Mouse (Mus musculus): Measurements from ENCODE around the gene Rps27rt.
"Not testable (repeated sequence)": the region's sequence is repeated elsewhere in the genome, so short reads cannot be mapped to it uniquely, and the experiment has no call there.

Rps27rt gene

GRCm38 (mm10) chr9:114982689-114983360 lies at the start of gene Rps27rt:
Gene Rps27rt, minus strand, starts transcription at chr9:114982739.
- no peak for DNase-seq (ENCODE audit: low spot score)

- not testable (repeated sequence) for DNase-seq (ENCODE audit: low spot score)
Measured at GRCm38 (mm10) chr9:115031046-115031445, 48.5 kb upstream of the Rps27rt start.

GRCm38 (mm10) chr9:115030581-115030980 lies 48.0 kb upstream of the Rps27rt start:
- DNase-seq (ENCODE audit: low spot score): no peak

- DNase-seq (ENCODE audit: low spot score): no peak
Measured at GRCm38 (mm10) chr9:115029307-115029706, 46.8 kb upstream of the Rps27rt start.

GRCm38 (mm10) chr9:115023708-115024383 lies 41.3 kb upstream of the Rps27rt start:
- DNase-seq (ENCODE audit: low spot score): no peak

- no peak for DNase-seq (ENCODE audit: low spot score)
Measured at GRCm38 (mm10) chr9:115023137-115023536, 40.6 kb upstream of the Rps27rt start.

- DNase-seq (ENCODE audit: low spot score): no peak
Measured at GRCm38 (mm10) chr9:115021419-115021818, 38.9 kb upstream of the Rps27rt start.

- DNase-seq (ENCODE audit: low spot score): no peak
Measured at GRCm38 (mm10) chr9:115020141-115020540, 37.6 kb upstream of the Rps27rt start.

- DNase-seq (ENCODE audit: low spot score): no peak
Measured at GRCm38 (mm10) chr9:115012367-115012766, 29.8 kb upstream of the Rps27rt start.

GRCm38 (mm10) chr9:115008194-115008593 lies 25.7 kb upstream of the Rps27rt start:
- no peak for DNase-seq (ENCODE audit: low spot score)

- no peak for DNase-seq (ENCODE audit: low spot score)
Measured at GRCm38 (mm10) chr9:115007776-115008175, 25.2 kb upstream of the Rps27rt start.

GRCm38 (mm10) chr9:115005446-115005845 lies 22.9 kb upstream of the Rps27rt start:
- DNase-seq (ENCODE audit: low spot score): no peak

- DNase-seq (ENCODE audit: low spot score): no peak
Measured at GRCm38 (mm10) chr9:114999771-115000146, 17.2 kb upstream of the Rps27rt start.

- no peak for DNase-seq (ENCODE audit: low spot score)
Measured at GRCm38 (mm10) chr9:114999010-114999770, 16.7 kb upstream of the Rps27rt start.

GRCm38 (mm10) chr9:114996489-114996888 lies 13.9 kb upstream of the Rps27rt start:
- DNase-seq (ENCODE audit: low spot score): no peak

GRCm38 (mm10) chr9:114995716-114996115 lies 13.2 kb upstream of the Rps27rt start:
- DNase-seq (ENCODE audit: low spot score): no peak

- DNase-seq (ENCODE audit: low spot score): no peak
Measured at GRCm38 (mm10) chr9:114995250-114995649, 12.7 kb upstream of the Rps27rt start.

- DNase-seq (ENCODE audit: low spot score): no peak
Measured at GRCm38 (mm10) chr9:114992528-114992927, 10.0 kb upstream of the Rps27rt start.

GRCm38 (mm10) chr9:114990421-114990820 lies 7.9 kb upstream of the Rps27rt start:
- no peak for DNase-seq (ENCODE audit: low spot score)

GRCm38 (mm10) chr9:114988610-114989327 lies 6.2 kb upstream of the Rps27rt start:
- no peak for DNase-seq (ENCODE audit: low spot score)

- no peak for DNase-seq (ENCODE audit: low spot score)
Measured at GRCm38 (mm10) chr9:114988029-114988428, 5.5 kb upstream of the Rps27rt start.

GRCm38 (mm10) chr9:114986361-114986760 lies 3.8 kb upstream of the Rps27rt start:
- no peak for DNase-seq (ENCODE audit: low spot score)
